Mouse (Mus musculus): ENCODE data around the gene Haghl.

Gene Haghl

DNA sequence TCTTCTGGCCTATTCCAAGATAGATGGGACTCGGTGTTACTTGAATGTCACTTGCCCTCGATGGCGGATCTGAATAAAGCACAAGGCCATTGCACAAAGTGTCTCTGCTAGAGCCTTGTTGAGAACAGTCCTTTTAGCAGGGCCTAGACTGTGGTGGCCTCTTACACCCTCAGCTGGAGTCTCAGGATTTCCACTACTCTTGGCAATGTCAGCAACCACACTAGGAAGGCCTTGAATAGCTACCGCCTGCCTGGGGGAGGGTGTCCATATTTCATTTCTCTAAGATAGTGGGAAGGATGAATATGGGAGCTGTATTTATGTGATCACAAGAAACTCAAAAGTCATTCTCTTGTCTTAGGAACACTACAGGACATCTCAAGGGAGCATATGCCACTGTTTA, 37.2 kb downstream of the Haghl start:
- 86% methylated on average over 4 of the region's 4 CpGs for WGBS

DNA sequence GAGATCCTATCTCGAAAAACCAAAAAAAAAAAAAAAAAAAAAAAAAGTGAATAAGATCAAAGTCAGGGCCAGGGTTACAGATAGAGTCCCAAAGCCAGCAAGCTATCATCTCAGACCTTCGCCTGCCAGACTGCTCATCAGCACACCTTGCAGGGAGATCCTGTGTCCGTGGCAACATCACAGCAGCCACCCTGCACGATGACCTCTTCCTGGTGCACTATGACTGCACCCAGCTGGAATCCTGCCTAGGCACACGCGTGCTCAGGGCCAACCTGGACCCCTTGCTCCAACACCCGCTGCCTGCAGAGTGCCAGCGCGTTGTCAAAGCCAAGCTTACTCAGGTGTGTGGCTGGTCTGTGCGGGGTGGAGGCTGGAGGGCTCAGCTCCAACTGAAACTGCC, 41.2 kb downstream of the Haghl start:
- WGBS = 83% methylated on average over 10 of the region's 10 CpGs

DNA sequence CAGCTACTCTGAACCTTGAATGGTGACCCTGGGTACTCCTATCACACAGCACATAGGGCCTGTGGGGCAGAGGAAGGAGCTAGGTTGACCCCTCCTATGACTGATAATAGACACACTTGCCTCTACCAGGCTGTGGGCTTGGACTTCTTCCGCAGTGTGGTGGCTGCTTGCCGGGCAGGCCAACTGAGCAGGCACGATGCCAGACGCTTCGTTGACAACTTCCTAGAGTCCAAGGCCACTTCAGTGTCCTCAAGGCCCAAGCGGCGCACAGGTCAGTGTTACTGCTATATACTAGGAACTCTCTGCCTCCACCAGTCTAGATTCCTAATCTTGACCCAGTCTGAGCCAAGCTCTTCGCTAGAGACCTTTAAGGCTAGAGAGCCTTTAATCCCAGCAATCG, 41.6 kb downstream of the Haghl start:
- WGBS = 91% methylated on average over 9 of the region's 9 CpGs

DNA sequence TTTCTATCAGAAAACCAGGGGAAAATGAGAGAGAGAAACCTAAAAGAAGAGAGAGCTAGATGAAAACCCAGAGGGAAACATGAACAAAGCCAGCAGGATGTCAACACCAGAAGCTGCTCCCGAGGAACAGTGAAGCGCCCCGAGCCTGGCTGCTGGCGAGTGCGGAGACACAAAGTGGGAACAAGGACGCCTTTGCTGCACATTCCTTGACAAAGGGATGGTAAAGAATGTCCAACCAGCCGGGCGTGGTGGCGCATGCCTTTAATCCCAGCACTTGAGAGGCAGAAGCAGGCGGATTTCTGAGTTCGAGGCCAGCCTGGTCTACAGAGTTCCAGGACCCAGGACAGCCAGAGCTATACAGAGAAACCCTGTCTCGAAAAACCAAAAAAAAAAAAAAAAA, 44.0 kb downstream of the Haghl start:
- 75% methylated on average over 12 of the region's 12 CpGs for WGBS

DNA sequence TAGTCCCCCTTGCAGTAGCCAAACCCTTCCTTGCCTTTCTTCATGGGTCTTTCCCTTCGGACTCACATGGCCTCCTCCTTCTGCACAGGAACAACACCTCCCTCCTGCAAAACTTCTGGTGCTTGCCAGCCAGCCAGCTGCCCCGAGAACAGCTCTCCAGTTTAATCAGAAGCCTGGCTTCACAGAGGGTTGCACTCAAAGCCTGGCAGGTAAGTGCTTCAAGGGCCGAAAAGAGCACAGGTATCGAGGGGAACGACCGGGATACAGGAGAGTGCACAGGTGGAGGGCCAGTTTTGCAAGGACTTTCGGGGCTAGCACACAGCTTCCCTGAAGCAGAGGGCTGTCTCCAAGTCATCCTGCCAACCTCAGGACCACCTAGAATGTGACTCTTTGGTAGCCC, 46.6 kb downstream of the Haghl start:
- 72% methylated on average over 7 of the region's 7 CpGs for WGBS

DNA sequence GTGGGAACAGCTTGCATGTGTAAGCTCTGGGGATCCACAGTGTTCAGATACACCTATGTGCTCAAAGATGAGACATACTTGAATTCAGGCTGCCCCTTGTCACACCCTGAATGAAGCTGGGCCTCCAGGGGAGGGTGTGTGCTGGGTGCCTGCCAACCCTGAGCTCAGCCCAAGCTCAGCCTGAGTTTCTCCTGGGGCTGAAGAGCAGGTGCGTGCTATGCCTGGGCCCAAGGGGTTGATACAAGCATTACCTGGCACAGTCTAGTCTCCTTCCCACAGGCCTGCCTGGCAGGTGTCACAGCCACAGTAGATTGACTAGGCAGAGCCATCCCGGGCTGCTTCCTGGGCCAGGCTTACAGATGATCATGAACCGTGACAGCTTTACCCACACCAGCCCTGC, 49.7 kb downstream of the Haghl start, which contains the start of gene Mslnl:
Gene Mslnl (plus strand): TSS at position 298 of the 400 bp plus-strand sequence.
- WGBS = 66% methylated on average over 3 of the region's 3 CpGs

DNA sequence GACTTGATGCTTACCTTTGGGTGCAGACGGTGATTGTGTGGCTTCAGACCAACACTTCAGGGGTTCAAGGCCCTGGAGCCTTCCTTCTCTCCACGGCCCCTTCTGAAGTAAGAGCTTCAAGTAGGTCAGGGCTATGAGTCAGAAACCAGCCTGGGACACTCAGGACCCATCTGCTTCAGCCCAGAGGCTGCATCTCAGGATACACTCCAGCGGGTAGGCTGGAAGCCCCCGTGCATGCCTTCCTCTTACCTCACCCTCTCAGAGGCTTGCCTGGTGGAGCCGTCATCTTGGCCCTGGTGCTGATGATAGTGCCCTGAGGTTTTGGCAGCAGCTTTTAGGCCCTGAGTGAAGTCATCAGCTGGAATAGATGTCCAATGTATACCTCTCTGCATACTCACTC, 50.2 kb downstream of the Haghl start:
- 77% methylated on average over 5 of the region's 5 CpGs for WGBS

DNA sequence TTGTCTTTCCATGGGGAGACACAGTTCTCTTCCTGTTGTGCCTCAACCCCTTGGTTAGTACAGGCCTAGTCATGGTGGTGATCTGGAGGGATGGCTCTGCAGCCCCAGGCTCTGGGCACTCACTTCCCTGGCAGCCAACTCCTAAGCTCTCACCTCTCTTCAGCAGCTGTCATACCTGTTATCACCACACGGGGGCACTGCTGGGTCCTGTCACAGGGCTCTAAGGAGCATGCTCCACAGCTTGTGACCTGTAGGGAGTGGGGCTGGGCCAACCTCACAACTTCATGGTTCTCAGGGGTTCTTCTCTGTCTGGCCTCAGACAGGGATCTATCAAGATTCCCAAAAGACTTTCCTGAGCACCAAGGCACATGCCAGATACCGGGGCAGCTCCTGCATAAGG, 53.4 kb downstream of the Haghl start:
- 13% methylated on average over 2 of the region's 2 CpGs for WGBS
